Comparison of ENCODE assay signal across 9 mouse cellular contexts in genomic region chr19:29683844-29684540, GRCm38 (mm10). TPM values are rescaled to one million over a fixed set of nuclear protein-coding genes. Genes with fewer than 3 reads are reported as not detected.
A peak's percentile ranks its signal among the peaks of the same experiment; 100 is the strongest.
DNase-seq lines count a peak whose midpoint lies in the region; ATAC-seq and TF ChIP-seq lines count a peak whose summit lies in the region.
"Had no signal": no experiment of that assay in that cellular context is flagged by ENCODE, and none has a peak within 500 bp of the region (broad histone marks: within the 10 kb centered on the region; RNA-seq: fewer than 3 reads in every experiment).

No protein-coding gene starts in this region.

- WGBS in liver, adult 2 months: 51% methylated on average over 16 of the region's 16 CpGs
- 50% methylated on average over 16 of the region's 16 CpGs for WGBS in neural tube, embryonic 12.5 days

- H3K27ac ChIP-seq in liver, adult 2 months (replicated peaks; ENCODE audit: insufficient read depth, low read depth, low read length): no peak overlapping the region
- no peak overlapping the region for H3K27ac ChIP-seq in neural tube, embryonic 12.5 days

- no peak overlapping the region for H3K4me3 ChIP-seq in liver, adult 2 months (ENCODE audit: insufficient read depth, low read depth, low read length)
- H3K4me3 ChIP-seq in neural tube, embryonic 12.5 days: no peak overlapping the region

- peak; percentile 95 for DNase-seq in A20 (ENCODE audit: low read depth, low spot score)
- peak; percentile 82 to 88 for DNase-seq in cerebellum, postnatal 36 days
- peak; percentile 54 to 65 for DNase-seq in gastrocnemius, adult 8-10 months (ENCODE audit: low spot score in 2 of 2)
- DNase-seq in kidney, adult 8-10 months: peak; percentile 67 to 87
- peak; percentile 65 for DNase-seq in liver, adult 2 months (ENCODE audit: extremely low read depth, low read depth, low spot score)
- peak; percentile 86 for DNase-seq in testis, postnatal 10 days (ENCODE audit: low spot score)

- H3K9ac ChIP-seq in liver, adult 2 months (ENCODE audit: low read depth, low read length): no peak overlapping the region
- no peak overlapping the region for H3K9ac ChIP-seq in neural tube, embryonic 12.5 days

- peak; percentile 86 for TF ChIP-seq CTCF in liver, adult 2 months (IDR thresholded peaks at IDR 0.05; ENCODE audit: low read depth, low read length)

- H3K27me3 ChIP-seq in liver, adult 2 months (ENCODE audit: control insufficient read depth, insufficient read depth, low read length): no peaks in the 10 kb centered on the region
- H3K27me3 ChIP-seq in neural tube, embryonic 12.5 days (replicated peaks): no peaks in the 10 kb centered on the region

- TF ChIP-seq POLR2A in liver, adult 2 months (IDR thresholded peaks at IDR 0.05; ENCODE audit: extremely low read depth, insufficient read depth, low read length): no peak

- peak; percentile 66 for ATAC-seq in activated CD4-positive, CD25-positive, alpha-beta regulatory T cell, adult 4 months
- peak; percentile 70; the same call in 1 of the 2 replicates for ATAC-seq in neural tube, embryonic 12.5 days (ENCODE audit: low FRiP score, low read depth)

- H3K36me3 ChIP-seq in liver, adult 2 months (ENCODE audit: control insufficient read depth, insufficient read depth, low read length): no peaks in the 10 kb centered on the region
- no peaks in the 10 kb centered on the region for H3K36me3 ChIP-seq in neural tube, embryonic 12.5 days

- no peak overlapping the region for H3K4me2 ChIP-seq in neural tube, embryonic 12.5 days (replicated peaks)

- H3K4me1 ChIP-seq in liver, adult 2 months (ENCODE audit: control insufficient read depth, insufficient read depth, low read length): no peaks in the 10 kb centered on the region
- no peaks in the 10 kb centered on the region for H3K4me1 ChIP-seq in neural tube, embryonic 12.5 days

- H3K79me2 ChIP-seq in liver, adult 2 months (ENCODE audit: control insufficient read depth, insufficient read depth, low read length): no peaks in the 10 kb centered on the region

- peaks cover 10% of the 10 kb centered on the region for H3K9me3 ChIP-seq in neural tube, embryonic 12.5 days

RNA-seq across cellular contexts. Expression of gene Mlana, which starts 13.6 kb away (rescaled TPM):
- not detected for polyA plus RNA-seq in activated CD4-positive, CD25-positive, alpha-beta regulatory T cell, adult 4 months (2017; shearing (Covaris generic))
- not detected for total RNA-seq in gastrocnemius, adult 8-10 months (2022)
- not detected in 2 replicates for total RNA-seq in liver, adult 2 months (2014; rRNA removed)
- not detected in 2 replicates for polyA plus RNA-seq in liver, adult 2 months (2012; rRNA removed)
- not detected in 2 replicates for polyA plus RNA-seq in neural tube, embryonic 12.5 days (2016; fragmentation: Nextera tagmentation; extraction: Ambion mirVana)
- polyA plus RNA-seq: gonadal fat pad, adult 2 months had no signal

RNA-seq across cellular contexts. Expression of gene Ermp1, which starts 35.8 kb away (rescaled TPM):
- polyA plus RNA-seq in activated CD4-positive, CD25-positive, alpha-beta regulatory T cell, adult 4 months (2017; shearing (Covaris generic)): 10 to 100 TPM; 12.0 to 17.0 TPM
- 10 to 100 TPM in 1 of 4 experiments, 1 to 10 TPM in 3; 6.9 to 10.4 (median 8.1) TPM for total RNA-seq in gastrocnemius, adult 8-10 months (2022)
- total RNA-seq in liver, adult 2 months (2014; rRNA removed): 15.6 and 16.3 TPM in 2 replicates
- 8.5 and 10.4 TPM in 2 replicates for polyA plus RNA-seq in liver, adult 2 months (2012; rRNA removed)
- polyA plus RNA-seq in neural tube, embryonic 12.5 days (2016; fragmentation: Nextera tagmentation; extraction: Ambion mirVana): 14.3 and 15.6 TPM in 2 replicates
